Mouse (Mus musculus): ENCODE measurements around the gene Tnr. TPM values are rescaled to one million over a fixed set of nuclear protein-coding genes. Genes with fewer than 3 reads are reported as not detected.

Gene Tnr
- polyA plus RNA-seq, 1 experiment from 2014 or later = 0.02 TPM

GRCm38 (mm10) chr1:159594099-159595058, 70.8 kb downstream of the Tnr start:
- 72% methylated on average over 14 of the region's 14 CpGs for WGBS (ENCODE audit: insufficient replicate concordance)

GRCm38 (mm10) chr1:159595729-159596128, 72.2 kb downstream of the Tnr start:
- ATAC-seq (ENCODE audit: insufficient read depth) = no peak
- no peak overlapping the region for H3K27ac ChIP-seq (replicated peaks)

More at GRCm38 (mm10) chr1:159594099-159595058, 70.8 kb downstream of the Tnr start:
- Histone ChIP-seq H3K4me2 (no peak overlapping the region), H3K4me3 (replicated peaks) (no peak overlapping the region), H3K36me3 (replicated peaks) (no peaks in the 10 kb centered on the region), H3K9ac (no peak overlapping the region), H3K9me3 (replicated peaks) (no peaks in the 10 kb centered on the region), H3K27me3 (no peaks in the 10 kb centered on the region), H3K27ac (replicated peaks) (no peak overlapping the region), H3K4me1 (replicated peaks) (no peaks in the 10 kb centered on the region)
- no peak for ATAC-seq (ENCODE audit: insufficient read depth)

GRCm38 (mm10) chr1:159596640-159597039, 73.1 kb downstream of the Tnr start:
- Histone ChIP-seq H3K9me3 (replicated peaks) (no peaks in the 10 kb centered on the region), H3K9ac (no peak overlapping the region), H3K27me3 (no peaks in the 10 kb centered on the region), H3K36me3 (replicated peaks) (no peaks in the 10 kb centered on the region), H3K4me3 (replicated peaks) (no peak overlapping the region), H3K4me1 (replicated peaks) (no peaks in the 10 kb centered on the region), H3K4me2 (no peak overlapping the region), H3K27ac (replicated peaks) (no peak overlapping the region)
- no peak for ATAC-seq (ENCODE audit: insufficient read depth)
- WGBS (ENCODE audit: insufficient replicate concordance) = 3% methylated on average over 2 of the region's 2 CpGs

More at GRCm38 (mm10) chr1:159595729-159596128, 72.2 kb downstream of the Tnr start:
- no peaks in the 10 kb centered on the region for H3K36me3 ChIP-seq (replicated peaks)
- H3K27me3 ChIP-seq = no peaks in the 10 kb centered on the region
- H3K9ac ChIP-seq = no peak overlapping the region
- 28% methylated on average over 3 of the region's 3 CpGs for WGBS (ENCODE audit: insufficient replicate concordance)
- H3K9me3 ChIP-seq (replicated peaks) = no peaks in the 10 kb centered on the region
- H3K4me1 ChIP-seq (replicated peaks) = no peaks in the 10 kb centered on the region
- no peak overlapping the region for H3K4me3 ChIP-seq (replicated peaks)
- no peak overlapping the region for H3K4me2 ChIP-seq

GRCm38 (mm10) chr1:159613561-159613960, 90.0 kb downstream of the Tnr start:
- Histone ChIP-seq H3K4me3 (replicated peaks) (no peak overlapping the region), H3K36me3 (replicated peaks) (no peaks in the 10 kb centered on the region), H3K4me1 (replicated peaks) (no peaks in the 10 kb centered on the region), H3K4me2 (no peak overlapping the region), H3K27ac (replicated peaks) (no peak overlapping the region), H3K9ac (no peak overlapping the region), H3K9me3 (replicated peaks) (no peaks in the 10 kb centered on the region), H3K27me3 (no peaks in the 10 kb centered on the region)
- 46% methylated on average over 4 of the region's 4 CpGs for WGBS (ENCODE audit: insufficient replicate concordance)
- no peak for ATAC-seq (ENCODE audit: insufficient read depth)

- no peaks in the 10 kb centered on the region for H3K36me3 ChIP-seq (replicated peaks)
- H3K9me3 ChIP-seq (replicated peaks) = no peaks in the 10 kb centered on the region
- H3K4me1 ChIP-seq (replicated peaks) = no peaks in the 10 kb centered on the region
- no peak overlapping the region for H3K4me3 ChIP-seq (replicated peaks)
- H3K27ac ChIP-seq (replicated peaks) = no peak overlapping the region
- H3K27me3 ChIP-seq = no peaks in the 10 kb centered on the region
- H3K4me2 ChIP-seq = no peak overlapping the region
- 60% methylated on average over 6 of the region's 6 CpGs for WGBS (ENCODE audit: insufficient replicate concordance)
- ATAC-seq (ENCODE audit: insufficient read depth) = no peak
- H3K9ac ChIP-seq = no peak overlapping the region
These were observed 90.6 kb downstream of the Tnr start for GRCm38 (mm10) chr1:159614062-159614601.

GRCm38 (mm10) chr1:159614644-159615431, 91.3 kb downstream of the Tnr start:
- no peak overlapping the region for H3K9ac ChIP-seq
- 55% methylated on average over 16 of the region's 16 CpGs for WGBS (ENCODE audit: insufficient replicate concordance)
- H3K27me3 ChIP-seq = no peaks in the 10 kb centered on the region
- no peak for ATAC-seq (ENCODE audit: insufficient read depth)
- H3K4me3 ChIP-seq (replicated peaks) = no peak overlapping the region
- no peak overlapping the region for H3K4me2 ChIP-seq
- H3K27ac ChIP-seq (replicated peaks) = no peak overlapping the region
- H3K36me3 ChIP-seq (replicated peaks) = no peaks in the 10 kb centered on the region
- H3K4me1 ChIP-seq (replicated peaks) = no peaks in the 10 kb centered on the region
- H3K9me3 ChIP-seq (replicated peaks) = no peaks in the 10 kb centered on the region

- H3K4me3 ChIP-seq (replicated peaks) = no peak overlapping the region
- no peak overlapping the region for H3K4me2 ChIP-seq
- no peaks in the 10 kb centered on the region for H3K4me1 ChIP-seq (replicated peaks)
- no peak overlapping the region for H3K27ac ChIP-seq (replicated peaks)
- H3K27me3 ChIP-seq = no peaks in the 10 kb centered on the region
- H3K9me3 ChIP-seq (replicated peaks) = no peaks in the 10 kb centered on the region
- no peak overlapping the region for H3K9ac ChIP-seq
- H3K36me3 ChIP-seq (replicated peaks) = no peaks in the 10 kb centered on the region
- no peak for ATAC-seq (ENCODE audit: insufficient read depth)
- 43% methylated on average over 4 of the region's 4 CpGs for WGBS (ENCODE audit: insufficient replicate concordance)
These were observed 92.1 kb downstream of the Tnr start for GRCm38 (mm10) chr1:159615686-159616085.

- H3K4me2 ChIP-seq = no peak overlapping the region
- no peaks in the 10 kb centered on the region for H3K9me3 ChIP-seq (replicated peaks)
- no peaks in the 10 kb centered on the region for H3K36me3 ChIP-seq (replicated peaks)
- no peak overlapping the region for H3K9ac ChIP-seq
- H3K4me3 ChIP-seq (replicated peaks) = no peak overlapping the region
- H3K4me1 ChIP-seq (replicated peaks) = no peaks in the 10 kb centered on the region
- no peaks in the 10 kb centered on the region for H3K27me3 ChIP-seq
- no peak overlapping the region for H3K27ac ChIP-seq (replicated peaks)
- ATAC-seq (ENCODE audit: insufficient read depth) = no peak
- WGBS (ENCODE audit: insufficient replicate concordance) = 54% methylated on average over 2 of the region's 2 CpGs
These were observed 95.6 kb downstream of the Tnr start for GRCm38 (mm10) chr1:159619205-159619604.

- H3K27ac ChIP-seq (replicated peaks) = no peak overlapping the region
- H3K27me3 ChIP-seq = no peaks in the 10 kb centered on the region
- no peak overlapping the region for H3K9ac ChIP-seq
- no peaks in the 10 kb centered on the region for H3K4me1 ChIP-seq (replicated peaks)
- whole genome bisulfite sequencing (ENCODE audit: insufficient replicate concordance) = 32% methylated on average over 1 of the region's 1 CpGs
- ATAC-seq (ENCODE audit: insufficient read depth) = no peak
- H3K4me2 ChIP-seq = no peak overlapping the region
- no peaks in the 10 kb centered on the region for H3K36me3 ChIP-seq (replicated peaks)
- H3K4me3 ChIP-seq (replicated peaks) = no peak overlapping the region
- H3K9me3 ChIP-seq (replicated peaks) = no peaks in the 10 kb centered on the region
These were observed 97.8 kb downstream of the Tnr start for GRCm38 (mm10) chr1:159621321-159621720.

- no peak overlapping the region for H3K27ac ChIP-seq (replicated peaks)
- H3K4me1 ChIP-seq (replicated peaks) = no peaks in the 10 kb centered on the region
- no peak overlapping the region for H3K4me2 ChIP-seq
- ATAC-seq (ENCODE audit: insufficient read depth) = no peak
- no peak overlapping the region for H3K9ac ChIP-seq
- H3K27me3 ChIP-seq = no peaks in the 10 kb centered on the region
- no peaks in the 10 kb centered on the region for H3K9me3 ChIP-seq (replicated peaks)
- H3K36me3 ChIP-seq (replicated peaks) = no peaks in the 10 kb centered on the region
- 40% methylated on average over 3 of the region's 3 CpGs for WGBS (ENCODE audit: insufficient replicate concordance)
- H3K4me3 ChIP-seq (replicated peaks) = no peak overlapping the region
These were observed 105.5 kb downstream of the Tnr start for GRCm38 (mm10) chr1:159629119-159629518.

Data from liver, embryonic 15.5 days (tissue).